Mouse (Mus musculus) liver, embryonic 15.5 days (tissue): ENCODE results near the gene Cass4. TPM values are rescaled to one million over a fixed set of nuclear protein-coding genes. Genes with fewer than 3 reads are reported as not detected.

Source experiments
- ATAC-seq: fragments of 200-750 bp; cut with Nextera tagmentation; 2 replicates; pipeline ENCODE4 v1.8.0; 2017; ENCODE audit warnings: moderate number of reproducible peaks, mild to moderate bottlenecking, moderate library complexity; ENCODE audit not compliant: insufficient read depth
- H3K27ac ChIP-seq: fragments of 300-500 bp; sonication (generic); replicated peaks from 2 replicates; pipeline ENCODE4 v1.5.1; 2015; ENCODE audit warnings: mild to moderate bottlenecking, inconsistent platforms
- H3K27me3 ChIP-seq: fragments of 300-500 bp; sonication (generic); 2 replicates; pipeline ENCODE4 v1.6.1; 2015; ENCODE audit warnings: mild to moderate bottlenecking, inconsistent platforms
- H3K36me3 ChIP-seq: fragments of 300-500 bp; sonication (generic); replicated peaks from 2 replicates; pipeline ENCODE4 v1.6.1; 2015; ENCODE audit warnings: moderate library complexity, mild to moderate bottlenecking, inconsistent platforms
- H3K4me1 ChIP-seq: fragments of 300-500 bp; sonication (generic); replicated peaks from 2 replicates; pipeline ENCODE4 v1.6.1; 2015; ENCODE audit warnings: inconsistent platforms
- H3K4me2 ChIP-seq: fragments of 300-500 bp; sonication (generic); 2 replicates; pipeline ENCODE4 v1.6.1; 2015; ENCODE audit warnings: moderate library complexity, mild to moderate bottlenecking, inconsistent platforms
- H3K4me3 ChIP-seq: fragments of 300-500 bp; sonication (generic); replicated peaks from 2 replicates; pipeline ENCODE4 v1.5.1; 2015; ENCODE audit warnings: mild to moderate bottlenecking, inconsistent platforms
- H3K9ac ChIP-seq: fragments of 300-500 bp; sonication (generic); 2 replicates; pipeline ENCODE4 v1.6.1; 2015; ENCODE audit warnings: moderate library complexity, mild to moderate bottlenecking, inconsistent platforms
- H3K9me3 ChIP-seq: fragments of 300-500 bp; sonication (generic); replicated peaks from 2 replicates; pipeline ENCODE4 v1.6.1; 2016; ENCODE audit warnings: inconsistent platforms
- WGBS: fragments of 180-500 bp; shearing (Covaris S2); methylation state at CpG from one replicate; pipeline ENCODE4 v1.1.7; 2015; ENCODE audit warnings: mixed read lengths; ENCODE audit not compliant: insufficient replicate concordance; 5-methylcytosine and 5-hydroxymethylcytosine counted together
- polyA plus RNA-seq: library from polyadenylated mRNA; unstranded; fragments of >200 nt; fragmentation: Nextera tagmentation; extraction: Ambion mirVana; gene quantifications from 2 replicates; pipeline ENCODE4 v1.2.1, GENCODE M21; 2015

Gene Cass4
- polyA plus RNA-seq: 0.61 and 0.63 TPM in 2 replicates

DNA sequence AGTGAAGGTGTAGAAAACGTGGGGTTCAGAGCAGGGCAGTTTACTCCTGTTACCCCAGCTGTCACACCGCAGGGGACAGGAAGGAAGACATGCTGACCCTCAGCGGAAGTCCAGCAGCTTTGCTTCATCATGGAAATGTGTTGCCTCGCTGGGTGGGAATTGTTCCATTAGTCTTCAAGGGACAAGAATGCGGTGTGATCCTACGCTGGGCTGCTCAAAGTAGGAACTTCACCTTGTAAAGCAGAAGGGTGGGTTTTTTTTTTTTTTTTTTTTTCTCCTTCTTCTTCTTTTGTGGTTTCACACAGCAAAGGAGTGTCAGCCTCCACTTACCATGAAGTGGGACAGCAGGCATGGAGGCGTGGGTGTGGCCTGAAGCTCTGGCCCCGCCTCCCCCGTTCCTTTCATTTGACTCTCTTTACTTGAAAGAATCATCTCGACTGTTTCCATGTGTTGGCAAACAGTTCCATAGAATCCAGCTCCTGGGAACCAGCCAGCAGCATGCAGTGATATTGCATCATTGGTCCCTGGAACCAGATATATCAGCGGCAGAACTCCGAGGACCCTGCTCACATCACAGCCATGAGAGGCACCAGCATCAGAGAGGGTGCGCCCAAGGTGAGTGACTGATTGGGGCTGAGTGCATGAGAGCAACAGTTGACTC is at the start of gene Cass4:
TSS of gene Cass4 (plus strand) at position 404 of the 661 bp plus-strand sequence.
- WGBS: 13% methylated on average over 13 of the region's 13 CpGs
- H3K9me3 ChIP-seq: no peaks in the 10 kb centered on the region
- H3K27me3 ChIP-seq: no peaks in the 10 kb centered on the region
- H3K9ac ChIP-seq: no peak within 1 kb of the TSS
- peak within 1 kb of the TSS; percentile 38 for H3K4me3 ChIP-seq
- H3K4me2 ChIP-seq: peak within 1 kb of the TSS; percentile 50
- no peak within 1 kb of the TSS for H3K27ac ChIP-seq
- H3K36me3 ChIP-seq: no peaks in the 10 kb centered on the region
- peaks cover 16% of the 10 kb centered on the region for H3K4me1 ChIP-seq
- peak; percentile 33 for ATAC-seq

DNA sequence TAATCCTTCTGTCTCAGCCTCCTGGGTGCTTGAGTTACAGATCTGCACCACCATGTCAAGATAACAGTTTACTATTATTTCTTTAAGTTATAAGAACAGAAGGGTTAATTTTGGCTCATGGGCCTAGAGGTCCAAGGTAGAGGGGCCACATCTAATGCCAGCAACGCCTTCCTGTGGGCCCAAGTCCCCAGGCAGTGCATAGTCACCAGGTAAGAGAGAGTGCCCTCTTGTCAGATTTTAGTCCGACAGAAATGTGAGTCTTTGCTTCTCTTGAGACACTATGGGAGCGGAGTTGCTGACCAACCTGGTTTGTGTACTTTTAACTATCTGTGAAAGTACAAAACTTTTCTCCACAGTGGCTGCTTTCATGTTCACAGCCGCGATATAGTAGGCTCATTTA is 48.9 kb upstream of the Cass4 start:
- peaks cover 13% of the 10 kb centered on the region for H3K36me3 ChIP-seq
- ATAC-seq: no peak
- H3K27ac ChIP-seq: peak overlapping the region; percentile 68
- H3K4me1 ChIP-seq: peaks cover 39% of the 10 kb centered on the region
- peak overlapping the region; percentile 20; the same call in 1 of the 2 replicates for H3K9ac ChIP-seq
- no peaks in the 10 kb centered on the region for H3K9me3 ChIP-seq
- peak overlapping the region; percentile 71 for H3K4me2 ChIP-seq
- WGBS: 33% methylated on average over 5 of the region's 5 CpGs
- H3K27me3 ChIP-seq: peaks cover 19% of the 10 kb centered on the region
- H3K4me3 ChIP-seq: peak overlapping the region; percentile 98

DNA sequence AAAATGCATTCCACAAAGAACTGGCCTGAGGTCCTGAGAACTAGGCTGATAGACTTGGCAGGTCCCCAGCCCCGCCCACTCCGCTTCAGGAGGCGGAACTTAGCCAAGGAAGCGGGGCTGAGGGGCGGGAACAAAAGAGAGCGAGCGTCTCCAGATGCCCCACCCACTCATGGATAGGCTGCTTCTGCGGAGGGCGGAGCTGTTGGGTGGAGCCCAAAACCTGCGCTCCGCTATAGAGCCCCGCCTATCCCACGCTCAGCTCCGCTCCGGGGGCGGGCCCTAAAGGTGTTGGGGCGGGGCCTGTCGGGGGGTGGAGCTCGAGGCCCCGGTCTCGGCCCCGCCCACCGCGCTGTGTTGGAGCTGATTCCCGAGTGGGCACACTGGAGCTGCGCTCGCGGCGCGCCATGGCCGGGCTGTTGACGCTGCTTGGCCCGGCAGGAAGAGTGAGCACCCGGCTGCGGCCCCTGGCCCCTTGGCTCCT is 48.3 kb upstream of the Cass4 start, which contains the start of gene Fam210b:
TSS of gene Fam210b (plus strand) at position 308 of the 481 bp plus-strand sequence.
- Histone ChIP-seq H3K4me1 (peaks cover 45% of the 10 kb centered on the region), H3K4me3 (peak within 1 kb of the TSS; percentile 98), H3K27ac (peak within 1 kb of the TSS; percentile 92), H3K4me2 (peak within 1 kb of the TSS; percentile 71), H3K36me3 (peaks cover 19% of the 10 kb centered on the region), H3K9ac (peak within 1 kb of the TSS; percentile 97), H3K27me3 (peaks cover 16% of the 10 kb centered on the region), H3K9me3 (no peaks in the 10 kb centered on the region)
- ATAC-seq: peak; percentile 68
- under 1% methylated on average over 35 of the region's 35 CpGs for WGBS

DNA sequence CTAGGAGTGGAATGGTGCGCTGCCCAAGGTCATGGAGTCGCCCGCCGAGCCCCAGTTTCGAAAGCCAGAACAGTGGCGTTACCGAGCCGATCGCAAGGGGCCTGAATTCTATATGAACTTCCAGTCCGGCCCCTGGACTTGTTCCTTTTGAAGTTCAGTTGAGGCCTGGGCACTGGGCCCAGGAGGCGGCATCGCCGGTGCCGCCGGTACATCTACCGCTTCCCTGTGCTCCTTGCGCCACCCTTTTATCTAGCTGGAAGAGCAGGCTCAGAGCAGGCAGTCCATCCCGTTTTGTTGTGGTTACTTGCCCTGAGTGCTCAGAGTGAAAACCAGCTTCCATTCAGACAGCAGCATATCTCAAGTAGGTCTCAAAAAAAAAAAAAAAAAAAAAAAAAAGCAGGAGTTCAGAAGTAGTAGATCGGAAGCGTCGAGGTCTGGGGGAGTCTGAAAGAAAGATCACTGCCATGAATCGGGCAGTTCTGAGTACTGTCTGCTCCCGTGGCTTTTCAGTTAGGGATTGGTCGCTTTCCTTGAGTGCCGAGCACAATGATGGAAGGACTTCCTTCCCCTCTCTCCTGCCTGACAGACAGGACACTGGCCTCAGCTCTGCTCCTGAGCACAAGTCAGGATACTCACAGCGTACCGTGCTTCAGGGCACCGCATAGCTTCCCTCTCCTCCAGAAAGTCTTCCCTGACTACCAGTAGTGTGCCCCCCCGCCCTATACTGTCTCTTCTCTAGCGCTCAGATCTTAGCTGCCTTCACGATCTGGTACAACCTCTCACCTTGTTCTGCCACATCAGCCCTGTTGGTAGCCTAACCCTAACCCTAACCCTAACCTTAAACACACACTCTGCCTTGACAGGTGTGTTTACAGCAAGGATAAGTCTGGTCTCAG is 47.3 kb upstream of the Cass4 start:
- Histone ChIP-seq H3K27me3 (peaks cover 8% of the 10 kb centered on the region), H3K9ac (peak overlapping the region; percentile 97), H3K4me1 (peaks cover 55% of the 10 kb centered on the region), H3K9me3 (no peaks in the 10 kb centered on the region), H3K4me2 (peak overlapping the region; percentile 71), H3K4me3 (peak overlapping the region; percentile 98), H3K27ac (peak overlapping the region; percentile 92), H3K36me3 (peaks cover 29% of the 10 kb centered on the region)
- WGBS: 5% methylated on average over 31 of the region's 31 CpGs
- 0 out of 2 replicates have a peak, but pooled peaks have one; percentile 0 for ATAC-seq

DNA sequence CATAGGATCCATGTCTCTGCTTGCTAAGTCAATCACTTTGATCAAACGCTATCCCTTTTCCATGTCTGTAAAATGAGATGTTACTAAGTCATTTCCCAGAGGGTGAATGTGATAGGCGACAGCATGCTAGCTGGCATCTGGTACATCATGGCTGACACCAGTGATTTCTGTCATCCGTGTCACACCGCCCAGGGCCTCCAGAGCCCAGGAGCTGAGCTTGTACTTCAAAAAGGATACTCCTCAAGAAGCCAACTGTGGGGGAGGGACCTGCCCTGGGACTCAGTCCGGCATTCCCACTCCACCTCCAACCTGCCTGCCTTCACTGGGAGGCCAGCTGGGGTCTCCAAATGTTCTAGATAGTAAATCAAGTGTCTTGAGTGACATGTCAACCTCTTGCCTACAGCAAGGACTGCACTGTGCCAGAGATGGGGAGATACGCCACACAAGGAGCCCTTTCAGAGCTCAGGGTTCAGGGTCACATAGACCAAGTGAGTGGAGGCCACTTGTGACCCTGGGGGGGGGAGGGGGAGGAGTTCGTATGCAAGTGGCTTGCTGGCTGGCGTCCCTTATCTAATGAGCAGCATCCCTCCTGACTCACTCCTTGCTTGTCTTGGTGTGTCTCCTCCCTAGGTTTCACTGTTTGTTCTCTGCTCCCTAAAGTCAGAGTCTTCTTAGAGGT is 46.5 kb upstream of the Cass4 start:
- peak; percentile 63 for ATAC-seq
- Histone ChIP-seq H3K4me3 (peak overlapping the region; percentile 98), H3K27me3 (peaks cover 5% of the 10 kb centered on the region), H3K9ac (peak overlapping the region; percentile 97), H3K36me3 (peaks cover 36% of the 10 kb centered on the region), H3K9me3 (no peaks in the 10 kb centered on the region), H3K4me1 (peaks cover 61% of the 10 kb centered on the region), H3K27ac (peak overlapping the region; percentile 92), H3K4me2 (peak overlapping the region; percentile 71)
- 39% methylated on average over 8 of the region's 8 CpGs for WGBS

DNA sequence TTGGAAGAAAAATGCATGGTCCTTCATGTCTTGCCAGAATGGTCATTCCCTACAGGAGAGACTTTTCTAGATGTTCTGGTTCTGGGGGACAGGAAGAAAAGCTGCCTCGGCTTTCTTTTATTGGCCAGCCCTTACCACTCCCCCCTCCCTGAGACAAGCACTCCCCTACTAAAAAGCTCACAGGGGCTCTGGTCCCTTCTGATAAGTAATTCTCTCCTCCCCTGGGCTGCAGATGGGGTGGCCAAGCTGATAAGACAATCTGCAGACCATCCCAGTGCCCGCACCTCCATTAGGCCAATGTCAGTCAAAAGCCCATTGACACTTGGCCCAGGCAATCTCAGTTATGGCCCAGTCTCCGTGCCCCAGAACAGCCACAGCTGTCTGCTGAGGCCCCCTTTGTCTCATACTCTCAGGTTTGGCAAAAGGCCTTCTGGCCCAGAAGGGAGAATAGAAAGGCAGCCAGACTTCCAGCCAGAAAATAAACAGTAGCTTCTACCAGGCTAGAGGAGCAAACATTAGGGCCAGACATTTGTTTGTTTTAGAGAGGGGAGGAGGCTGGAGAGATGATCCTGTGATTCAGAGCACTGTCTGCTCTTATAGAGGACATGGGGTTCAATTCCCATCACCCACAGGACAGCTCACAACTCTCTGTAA is 45.2 kb upstream of the Cass4 start:
- 10% methylated on average over 3 of the region's 3 CpGs for WGBS

DNA sequence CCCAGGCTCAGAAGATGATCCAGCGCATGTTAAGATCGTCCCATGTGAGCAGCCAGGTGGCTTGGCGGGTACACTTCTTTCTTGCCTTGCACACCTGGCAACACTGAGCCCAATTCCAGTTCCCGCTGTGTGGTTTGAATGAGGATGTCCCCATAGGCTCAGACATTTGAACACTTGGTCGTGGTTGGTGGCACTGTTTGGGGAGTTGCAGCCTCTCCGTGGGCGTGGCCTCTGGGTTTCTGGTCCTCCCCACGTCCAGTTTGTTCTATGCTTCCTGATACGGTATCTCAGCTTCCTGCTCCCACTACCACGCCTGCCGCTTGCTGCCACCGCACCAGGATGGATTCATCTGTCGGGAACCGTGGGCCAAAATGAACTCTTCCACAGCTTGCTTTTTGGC is 43.8 kb upstream of the Cass4 start:
- H3K27me3 ChIP-seq: no peaks in the 10 kb centered on the region
- H3K4me1 ChIP-seq: peaks cover 67% of the 10 kb centered on the region
- H3K9me3 ChIP-seq: no peaks in the 10 kb centered on the region
- peak overlapping the region; percentile 98 for H3K4me3 ChIP-seq
- peak overlapping the region; percentile 92 for H3K27ac ChIP-seq
- H3K9ac ChIP-seq: peak overlapping the region; percentile 97; the same call in 1 of the 2 replicates
- no peak for ATAC-seq
- H3K36me3 ChIP-seq: peaks cover 63% of the 10 kb centered on the region
- 65% methylated on average over 14 of the region's 14 CpGs for WGBS
- peak overlapping the region; percentile 71 for H3K4me2 ChIP-seq

More for the DNA sequence above, 45.2 kb upstream of the Cass4 start:
- peak overlapping the region; percentile 92 for H3K27ac ChIP-seq
- H3K4me1 ChIP-seq: peaks cover 70% of the 10 kb centered on the region
- peak overlapping the region; percentile 98 for H3K4me3 ChIP-seq
- H3K27me3 ChIP-seq: no peaks in the 10 kb centered on the region
- no peaks in the 10 kb centered on the region for H3K9me3 ChIP-seq
- H3K9ac ChIP-seq: peak overlapping the region; percentile 97
- H3K36me3 ChIP-seq: peaks cover 50% of the 10 kb centered on the region
- peak overlapping the region; percentile 71 for H3K4me2 ChIP-seq
- ATAC-seq: peak; percentile 74

DNA sequence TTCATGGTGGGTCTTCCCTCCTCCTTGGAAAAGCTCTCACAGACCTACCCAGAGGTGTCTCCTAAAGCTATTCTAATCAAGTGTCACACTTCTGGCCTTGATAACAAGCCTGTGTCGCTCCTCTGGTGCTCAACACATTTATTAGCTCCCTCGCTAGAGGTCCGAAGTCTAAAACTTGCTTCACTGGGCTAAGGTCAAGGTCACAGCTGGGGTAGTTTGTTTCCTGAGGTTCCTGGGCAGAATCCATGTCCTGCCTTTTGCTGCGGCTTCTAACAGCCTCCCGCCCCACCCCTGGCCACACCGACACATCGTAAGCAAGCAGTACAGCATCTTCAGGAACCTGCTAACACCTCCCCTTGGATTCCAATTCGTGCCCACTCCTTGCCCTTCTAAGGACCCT is 42.8 kb upstream of the Cass4 start:
- H3K36me3 ChIP-seq: peaks cover 73% of the 10 kb centered on the region
- peaks cover 63% of the 10 kb centered on the region for H3K4me1 ChIP-seq
- peak overlapping the region; percentile 71 for H3K4me2 ChIP-seq
- H3K9ac ChIP-seq: peak overlapping the region; percentile 25
- WGBS: 61% methylated on average over 8 of the region's 8 CpGs
- no peaks in the 10 kb centered on the region for H3K9me3 ChIP-seq
- no peaks in the 10 kb centered on the region for H3K27me3 ChIP-seq
- peak overlapping the region; percentile 98 for H3K4me3 ChIP-seq
- ATAC-seq: no peak
- H3K27ac ChIP-seq: peak overlapping the region; percentile 92

DNA sequence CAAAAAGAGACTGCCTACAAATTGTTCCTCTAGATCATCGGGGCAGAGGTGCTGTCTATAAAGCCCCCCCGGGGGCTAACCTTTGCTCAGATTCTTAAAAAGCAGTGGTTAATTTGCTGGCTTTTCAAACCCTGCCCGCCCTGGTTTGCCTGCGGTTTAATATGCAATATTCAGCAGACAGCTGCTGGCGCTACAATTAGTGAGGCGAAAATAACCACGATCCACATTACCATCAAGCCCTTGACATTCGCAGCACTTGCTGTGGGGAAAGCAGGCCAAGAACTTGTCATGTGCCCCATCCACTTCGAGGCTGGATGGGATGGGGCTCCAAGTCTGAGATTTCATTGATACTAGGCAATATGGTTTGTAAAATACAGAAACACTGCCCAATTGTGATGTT is 40.4 kb upstream of the Cass4 start:
- Histone ChIP-seq H3K27ac (no peak overlapping the region; the same call in 1 of the 2 replicates), H3K4me3 (no peak overlapping the region), H3K27me3 (no peaks in the 10 kb centered on the region), H3K4me2 (no peak overlapping the region), H3K9me3 (no peaks in the 10 kb centered on the region), H3K36me3 (peaks cover 97% of the 10 kb centered on the region), H3K4me1 (peaks cover 51% of the 10 kb centered on the region), H3K9ac (no peak overlapping the region)
- 87% methylated on average over 9 of the region's 9 CpGs for WGBS
- ATAC-seq: no peak

DNA sequence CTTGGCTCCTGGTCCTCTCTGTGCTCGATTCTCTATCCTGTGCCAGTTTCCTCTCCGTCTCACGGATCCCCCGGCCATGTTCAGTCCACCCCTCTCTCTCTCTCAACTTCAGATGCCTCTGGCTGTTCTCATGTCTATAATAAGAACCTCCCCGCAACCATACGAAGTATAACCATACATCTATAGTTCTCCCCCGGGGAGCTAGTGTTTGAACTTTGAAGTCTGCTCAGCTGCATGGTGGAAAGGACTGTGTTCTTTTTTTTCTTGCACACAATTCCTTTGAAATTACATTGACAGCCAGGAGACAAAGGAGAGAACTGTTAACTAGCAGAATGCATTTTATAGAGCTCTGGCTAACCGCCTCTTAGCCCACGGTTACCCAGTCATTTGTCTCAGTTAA is 38.8 kb upstream of the Cass4 start:
- H3K4me2 ChIP-seq: no peak overlapping the region
- 90% methylated on average over 9 of the region's 9 CpGs for WGBS
- 0 out of 2 replicates have a peak overlapping the region, but pooled peaks have one; percentile 33 for H3K27ac ChIP-seq
- no peaks in the 10 kb centered on the region for H3K27me3 ChIP-seq
- H3K4me1 ChIP-seq: peaks cover 35% of the 10 kb centered on the region
- no peak for ATAC-seq
- H3K9ac ChIP-seq: no peak overlapping the region
- H3K4me3 ChIP-seq: no peak overlapping the region
- peaks cover 99% of the 10 kb centered on the region for H3K36me3 ChIP-seq
- H3K9me3 ChIP-seq: no peaks in the 10 kb centered on the region
